In genomic region chr7:68164074-68164473, GRCm38 (mm10) we compare ENCODE assay signal across 16 mouse cellular contexts.
DNase-seq lines count a peak whose midpoint lies in the region; ATAC-seq lines count a peak whose summit lies in the region.
"Had no signal": no experiment of that assay in that cellular context is flagged by ENCODE, and none has a peak within 500 bp of the region (broad histone marks: within the 10 kb centered on the region; RNA-seq: fewer than 3 reads in every experiment).

No protein-coding gene starts in this region.

- peak overlapping the region; percentile 35 for H3K27ac ChIP-seq in liver, embryonic 13.5 days
- H3K27ac ChIP-seq: forebrain, embryonic 13.5 days; left cerebral cortex, adult 2 months; limb, embryonic 13.5 days; neural tube, embryonic 13.5 days; stomach, postnatal 0 days had no signal

- no peak for DNase-seq in liver, embryonic 13.5 days
- peak; percentile 53 for DNase-seq in thymus, postnatal 0 days (ENCODE audit: low spot score)
- no peak for DNase-seq in kidney, adult 9 months
- DNase-seq in spleen, postnatal 10 days (ENCODE audit: low spot score in 2 of 2), result no peak
- no peak for DNase-seq in retina, embryonic 14.5 days (ENCODE audit: low spot score)
- DNase-seq: adrenal gland, postnatal 25 days; kidney, adult 18-20 months; retina, postnatal 1 day had no signal

- H3K4me3 ChIP-seq in liver, embryonic 13.5 days (replicated peaks), result no peak overlapping the region
- H3K4me3 ChIP-seq: forebrain, embryonic 13.5 days; left cerebral cortex, adult 2 months; limb, embryonic 13.5 days; neural tube, embryonic 13.5 days had no signal

- peaks cover 37% of the 10 kb centered on the region for H3K4me1 ChIP-seq in liver, embryonic 13.5 days (replicated peaks)

- peak; percentile 56 for ATAC-seq in CD4-positive, CD25-positive, alpha-beta regulatory T cell, adult 4 months
- peak; percentile 19 for ATAC-seq in activated CD4-positive, CD25-positive, alpha-beta regulatory T cell, adult 4 months
- ATAC-seq in liver, embryonic 13.5 days (ENCODE audit: low read depth), result peak; percentile 73
- ATAC-seq: forebrain, embryonic 13.5 days; midbrain, embryonic 16.5 days had no signal

- WGBS in liver, embryonic 13.5 days (ENCODE audit: insufficient replicate concordance), result 7% methylated on average over 3 of the region's 3 CpGs

- H3K36me3 ChIP-seq in liver, embryonic 13.5 days, result peaks cover 11% of the 10 kb centered on the region

- H3K9ac ChIP-seq in liver, embryonic 13.5 days, result no peak overlapping the region
- H3K9ac ChIP-seq: forebrain, embryonic 13.5 days; limb, embryonic 13.5 days; neural tube, embryonic 13.5 days had no signal

- no peaks in the 10 kb centered on the region for H3K9me3 ChIP-seq in liver, embryonic 13.5 days (replicated peaks)
- H3K9me3 ChIP-seq: forebrain, embryonic 13.5 days; limb, embryonic 13.5 days; neural tube, embryonic 13.5 days had no signal

- peak overlapping the region; percentile 6; the same call in 1 of the 2 replicates for H3K4me2 ChIP-seq in liver, embryonic 13.5 days
- H3K4me2 ChIP-seq: forebrain, embryonic 13.5 days; limb, embryonic 13.5 days; neural tube, embryonic 13.5 days had no signal

- no peaks in the 10 kb centered on the region for H3K27me3 ChIP-seq in liver, embryonic 13.5 days
- H3K27me3 ChIP-seq: forebrain, embryonic 13.5 days; limb, embryonic 13.5 days; neural tube, embryonic 13.5 days had no signal

Comparison
In these comparisons a context has a peak if more than half of its experiments do, and no peak if none do; other contexts are left out.
1. ATAC-seq: peak in every context shown above with its lines; median percentile 73 in liver, embryonic 13.5 days; 56 in CD4-positive, CD25-positive, alpha-beta regulatory T cell, adult 4 months; 19 in activated CD4-positive, CD25-positive, alpha-beta regulatory T cell, adult 4 months.